Mouse (Mus musculus): ENCODE measurements around the gene Usp4.

Usp4 gene

GRCm38 (mm10) chr9:108411381-108411942, 63.8 kb downstream of the Usp4 start:
- DNase-seq (ENCODE audit: low spot score in 2 of 2): no peak

GRCm38 (mm10) chr9:108412221-108412620, 64.6 kb downstream of the Usp4 start:
- DNase-seq (ENCODE audit: low spot score in 2 of 2): peak in 1 of 2 experiments; percentile 22

- no peak for DNase-seq (ENCODE audit: low spot score in 2 of 2)
These were observed 80.7 kb downstream of the Usp4 start, which contains the start of gene Ccdc36 for GRCm38 (mm10) chr9:108428384-108428783. Gene Ccdc36 (minus strand): TSS chr9:108428484.

GRCm38 (mm10) chr9:108431431-108432067, 83.9 kb downstream of the Usp4 start:
- no peak for DNase-seq (ENCODE audit: low spot score in 2 of 2)

GRCm38 (mm10) chr9:108436182-108436581, 88.5 kb downstream of the Usp4 start, which contains the start of gene BC048562:
Gene BC048562 (plus strand): TSS chr9:108436482.
- no peak for DNase-seq (ENCODE audit: low spot score in 2 of 2)

- no peak for DNase-seq (ENCODE audit: low spot score in 2 of 2)
These were observed 91.5 kb downstream of the Usp4 start for GRCm38 (mm10) chr9:108439176-108439575.

- no peak for DNase-seq (ENCODE audit: low spot score in 2 of 2)
These were observed 92.8 kb downstream of the Usp4 start for GRCm38 (mm10) chr9:108440485-108440884.

- DNase-seq (ENCODE audit: low spot score in 2 of 2): no peak
These were observed 93.7 kb downstream of the Usp4 start for GRCm38 (mm10) chr9:108441236-108441919.
